Mouse (Mus musculus) MN1 (cell line): ENCODE measurements around the gene Olfr1189.
"Not testable (repeated sequence)": the region's sequence is repeated elsewhere in the genome, so short reads cannot be mapped to it uniquely, and the experiment has no call there.

Source experiments
- DNase-seq: peaks from one replicate; pipeline ENCODE4 v3.0.0-alpha.2; 2016; ENCODE audit warnings: low spot score

Gene Olfr1189

GRCm38 (mm10) chr2:88586154-88586553, at the start of gene Olfr1189:
Olfr1189 (plus strand) TSS chr2:88586454.
- DNase-seq = no peak

GRCm38 (mm10) chr2:88556635-88557034, 29.6 kb upstream of the Olfr1189 start, which contains the start of gene Olfr1188:
Olfr1188 (plus strand) TSS chr2:88556935.
- DNase-seq = no peak

GRCm38 (mm10) chr2:88572696-88573095, 13.6 kb upstream of the Olfr1189 start:
- DNase-seq = not testable (repeated sequence)

GRCm38 (mm10) chr2:88640242-88640641, 54.0 kb downstream of the Olfr1189 start, which contains the start of gene Olfr1191-ps1:
Olfr1191-ps1 (plus strand) TSS chr2:88640542.
- DNase-seq = not testable (repeated sequence)
